Mouse (Mus musculus) kidney, adult 8-10 months (tissue): ENCODE results near the gene Oxnad1.
"Not testable (repeated sequence)": the region's sequence is repeated elsewhere in the genome, so short reads cannot be mapped to it uniquely, and the experiment has no call there.

ENCODE experiments used
- DNase-seq, 2 experiments: peaks; one replicate each; pipeline ENCODE4 v3.0.0; 2022

The Oxnad1 gene

DNA sequence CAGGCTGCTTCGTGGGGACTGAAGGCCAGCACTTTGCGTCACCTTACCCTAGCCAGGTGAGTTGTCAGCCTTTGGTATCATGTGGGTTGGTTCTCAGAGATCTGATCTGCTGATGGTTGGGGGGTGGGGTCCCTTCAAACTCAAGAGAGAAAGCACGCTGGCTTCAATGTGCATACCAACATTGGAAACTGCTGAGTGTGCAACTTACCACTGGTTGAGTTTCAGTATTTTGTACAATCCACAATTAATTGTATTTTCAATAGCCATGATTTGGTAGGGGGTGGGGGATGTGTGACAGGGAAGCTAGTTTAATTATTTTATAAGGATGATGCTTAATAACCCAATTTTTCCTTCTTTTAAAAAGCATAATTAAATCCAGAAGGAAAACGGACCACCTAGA lies 6.5 kb downstream of the Oxnad1 start:
- DNase-seq, result no peak

DNA sequence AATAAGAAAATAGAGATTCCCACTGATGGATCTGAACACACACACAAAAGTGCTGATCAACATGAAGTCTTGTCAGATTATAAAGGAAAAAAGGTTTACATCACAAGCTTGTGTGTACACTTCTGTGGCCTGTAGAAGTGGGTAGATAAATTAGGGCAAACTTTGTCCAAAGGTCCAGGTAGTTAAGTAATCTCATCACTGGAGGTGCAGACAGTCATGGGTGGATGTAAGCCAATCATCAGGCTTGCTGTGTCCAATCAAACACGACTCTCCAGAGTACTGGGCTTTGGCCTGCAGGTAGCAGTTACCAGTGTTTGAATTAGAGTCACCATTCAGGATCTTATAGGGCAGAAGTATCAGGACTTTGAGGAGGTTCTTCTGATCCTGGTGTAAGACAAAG lies 7.8 kb downstream of the Oxnad1 start:
- no peak for DNase-seq

DNA sequence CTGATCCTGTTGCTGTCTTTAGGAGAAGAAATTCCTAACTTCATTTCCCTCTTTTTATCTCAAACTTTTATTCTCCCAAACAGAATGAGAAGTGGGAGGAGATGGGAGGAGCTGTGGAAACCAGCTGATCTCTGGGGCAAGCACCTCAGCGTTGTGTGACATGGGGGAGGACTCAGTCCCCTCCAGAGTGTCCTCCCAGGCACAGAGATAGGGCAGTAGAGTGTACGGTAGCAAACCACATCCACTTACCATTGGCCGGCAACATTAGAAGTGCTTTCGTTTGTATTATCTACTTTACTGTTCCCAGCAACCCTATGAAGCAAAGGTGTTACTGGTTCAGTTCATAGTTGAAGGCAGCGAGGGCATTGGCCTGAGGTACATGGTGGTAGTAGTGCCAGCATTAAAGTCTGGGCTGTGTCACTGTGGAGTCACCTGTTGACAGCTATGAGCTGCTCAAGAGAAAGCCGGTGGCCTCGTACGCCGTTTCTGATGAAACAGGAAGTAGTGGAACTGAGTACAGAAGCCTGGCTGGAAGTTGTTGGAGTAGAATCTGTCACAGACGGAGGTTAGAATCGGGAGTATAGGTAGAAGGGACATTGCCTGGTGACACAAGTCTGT lies 8.4 kb downstream of the Oxnad1 start:
- DNase-seq, result no peak

DNA sequence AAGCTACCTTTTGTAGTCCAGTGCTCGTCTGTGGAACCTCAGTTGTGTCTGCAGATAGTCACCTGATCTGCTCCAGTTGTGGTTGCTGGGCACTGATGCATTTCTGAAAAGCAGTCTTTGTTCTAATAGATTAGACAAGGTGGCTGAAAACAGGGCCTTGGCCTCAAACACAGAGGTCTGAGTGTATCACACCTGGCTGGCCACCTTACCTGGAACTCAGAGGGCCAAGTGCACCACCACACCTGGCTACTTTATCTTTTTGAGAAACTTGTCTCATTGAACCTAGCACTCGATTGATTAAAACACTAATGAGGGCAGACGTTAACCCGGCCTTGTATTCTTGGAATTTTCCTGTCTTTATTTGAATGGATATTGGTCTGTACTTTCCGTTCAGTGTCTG lies 10.5 kb downstream of the Oxnad1 start:
- DNase-seq, result no peak

DNA sequence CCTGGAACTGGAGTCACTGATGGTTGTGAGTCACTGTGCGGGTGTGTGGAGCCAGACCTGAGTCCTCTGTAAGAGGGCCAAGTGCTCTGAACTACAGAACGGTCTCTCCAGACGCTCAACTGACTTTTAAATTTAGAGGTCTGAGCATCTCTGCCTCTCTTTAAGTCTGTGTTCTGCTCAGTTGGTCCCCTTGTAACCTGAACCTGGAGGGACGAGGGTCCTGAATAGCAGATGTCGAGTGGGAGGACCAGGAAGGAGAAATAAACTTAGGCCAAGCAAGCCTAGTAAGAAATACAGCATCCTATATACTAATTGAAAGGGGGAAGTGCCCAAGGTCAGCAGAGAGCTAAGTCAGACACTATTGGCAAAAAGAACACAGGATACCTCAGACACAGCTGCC lies 11.6 kb downstream of the Oxnad1 start:
- no peak for DNase-seq

DNA sequence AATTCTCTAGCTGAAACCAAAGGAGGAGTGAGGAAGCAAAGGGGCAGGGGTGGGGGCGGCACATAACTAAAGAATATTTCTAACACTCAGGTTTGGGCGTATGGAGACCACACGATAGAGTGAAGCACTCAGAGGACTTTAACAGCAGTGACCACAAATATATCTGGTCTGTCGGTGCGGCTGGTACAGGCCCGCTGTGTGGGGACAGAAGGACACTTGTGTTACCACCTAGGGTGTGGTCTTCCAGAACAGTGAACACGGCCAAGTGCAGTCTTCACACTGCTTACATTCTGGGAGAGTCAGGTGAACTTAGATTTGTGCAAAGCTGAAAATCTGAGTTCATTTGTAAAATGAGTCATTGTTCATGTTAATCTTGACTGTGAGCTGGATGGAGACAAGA lies 12.5 kb downstream of the Oxnad1 start:
- DNase-seq, result no peak

DNA sequence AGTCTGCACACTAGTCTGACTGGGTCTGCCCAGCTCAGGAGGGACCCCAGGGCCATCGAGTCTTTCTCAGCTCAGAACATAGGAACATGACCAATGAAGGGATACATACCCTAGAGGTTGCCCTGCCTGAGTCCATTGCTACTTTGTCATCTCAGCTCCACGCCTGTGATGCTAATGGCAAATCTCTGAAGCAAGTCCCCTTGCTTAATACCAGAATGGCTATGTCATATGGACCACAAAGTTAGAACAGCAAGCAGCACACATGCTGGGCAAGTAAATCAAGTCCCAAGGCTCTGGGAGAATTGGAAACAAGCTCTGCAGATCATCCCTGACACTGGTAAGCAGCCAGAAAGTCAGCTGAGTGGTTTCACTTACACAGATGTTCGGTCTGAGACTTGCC lies 13.8 kb downstream of the Oxnad1 start:
- no peak for DNase-seq

DNA sequence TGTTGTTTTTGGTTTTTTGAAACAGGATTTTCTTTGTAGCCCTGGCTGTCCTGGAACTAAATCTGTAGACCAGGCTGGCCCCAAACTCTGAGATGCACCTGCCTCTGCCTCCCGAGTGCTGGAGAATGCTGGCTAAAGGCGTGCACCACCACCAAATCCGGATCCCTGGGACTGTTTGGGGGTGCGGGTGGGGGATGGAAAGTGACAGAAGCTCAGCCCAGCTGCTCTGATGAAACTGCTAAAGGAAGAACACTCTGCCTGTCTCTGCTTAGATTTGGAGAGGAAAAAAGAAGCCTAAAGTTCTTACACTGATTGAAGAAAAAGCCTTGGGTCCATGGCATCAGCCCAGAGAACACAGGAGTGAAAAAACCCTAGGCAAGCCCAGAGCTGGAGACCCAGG lies 18.4 kb downstream of the Oxnad1 start:
- DNase-seq, result no peak

DNA sequence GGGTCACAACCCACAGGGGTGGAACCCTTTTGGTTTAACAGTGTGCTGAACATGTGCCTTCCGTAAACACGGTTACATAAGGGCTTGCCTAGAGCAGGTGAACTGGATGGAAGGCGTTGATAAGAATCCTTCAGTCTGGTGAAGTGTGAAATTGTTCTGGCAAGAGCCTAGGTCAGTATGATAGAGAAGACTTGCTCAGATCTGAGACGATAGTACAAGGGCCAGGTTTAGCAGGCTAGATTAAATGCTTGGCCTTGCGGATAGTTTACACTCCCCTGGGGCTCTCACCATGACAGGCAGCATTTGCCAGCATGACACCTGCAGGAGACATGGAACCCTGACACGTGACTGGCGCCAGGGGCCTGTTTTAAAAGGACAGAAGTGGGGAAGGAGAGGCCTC lies 20.5 kb downstream of the Oxnad1 start:
- peak in 1 of 2 experiments; percentile 70 for DNase-seq

DNA sequence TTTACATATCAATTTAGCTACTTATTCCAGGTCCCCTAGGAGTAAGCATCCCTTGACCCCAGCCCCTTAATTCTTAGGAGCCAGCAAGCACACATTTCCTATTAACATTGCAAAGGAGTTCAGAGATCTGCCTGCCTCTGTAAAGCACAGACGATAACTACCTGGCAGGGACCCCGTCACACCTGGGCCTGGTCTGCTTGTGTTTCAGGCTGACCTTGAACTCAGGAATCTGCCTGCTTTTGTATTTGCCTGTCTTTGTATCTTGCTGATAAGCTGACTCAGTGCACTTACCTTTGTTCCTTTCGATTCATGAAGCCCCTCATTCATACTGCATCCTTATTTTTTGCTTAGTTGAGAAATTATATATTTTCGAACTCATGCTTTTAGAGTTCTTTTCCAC lies 21.7 kb downstream of the Oxnad1 start:
- DNase-seq, result no peak

DNA sequence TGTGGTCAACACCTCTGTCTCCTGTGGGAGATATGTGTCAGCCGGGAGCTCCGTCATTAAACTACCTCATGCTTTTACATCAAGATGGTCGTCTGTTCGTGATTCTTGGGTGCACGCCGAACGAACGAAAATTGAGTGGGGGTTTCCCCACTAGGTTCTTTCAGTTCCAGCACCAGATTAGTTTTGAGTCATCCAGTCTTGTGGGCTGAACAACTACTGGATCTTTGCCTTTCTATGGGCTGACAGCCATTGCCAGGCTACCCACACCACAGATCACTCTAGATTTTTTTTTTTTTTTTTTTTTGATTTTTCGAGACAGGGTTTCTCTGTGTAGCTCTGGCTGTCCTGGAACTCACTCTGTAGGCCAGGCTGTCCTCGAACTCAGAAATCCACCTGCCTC lies 26.9 kb downstream of the Oxnad1 start:
- not testable (repeated sequence) for DNase-seq

DNA sequence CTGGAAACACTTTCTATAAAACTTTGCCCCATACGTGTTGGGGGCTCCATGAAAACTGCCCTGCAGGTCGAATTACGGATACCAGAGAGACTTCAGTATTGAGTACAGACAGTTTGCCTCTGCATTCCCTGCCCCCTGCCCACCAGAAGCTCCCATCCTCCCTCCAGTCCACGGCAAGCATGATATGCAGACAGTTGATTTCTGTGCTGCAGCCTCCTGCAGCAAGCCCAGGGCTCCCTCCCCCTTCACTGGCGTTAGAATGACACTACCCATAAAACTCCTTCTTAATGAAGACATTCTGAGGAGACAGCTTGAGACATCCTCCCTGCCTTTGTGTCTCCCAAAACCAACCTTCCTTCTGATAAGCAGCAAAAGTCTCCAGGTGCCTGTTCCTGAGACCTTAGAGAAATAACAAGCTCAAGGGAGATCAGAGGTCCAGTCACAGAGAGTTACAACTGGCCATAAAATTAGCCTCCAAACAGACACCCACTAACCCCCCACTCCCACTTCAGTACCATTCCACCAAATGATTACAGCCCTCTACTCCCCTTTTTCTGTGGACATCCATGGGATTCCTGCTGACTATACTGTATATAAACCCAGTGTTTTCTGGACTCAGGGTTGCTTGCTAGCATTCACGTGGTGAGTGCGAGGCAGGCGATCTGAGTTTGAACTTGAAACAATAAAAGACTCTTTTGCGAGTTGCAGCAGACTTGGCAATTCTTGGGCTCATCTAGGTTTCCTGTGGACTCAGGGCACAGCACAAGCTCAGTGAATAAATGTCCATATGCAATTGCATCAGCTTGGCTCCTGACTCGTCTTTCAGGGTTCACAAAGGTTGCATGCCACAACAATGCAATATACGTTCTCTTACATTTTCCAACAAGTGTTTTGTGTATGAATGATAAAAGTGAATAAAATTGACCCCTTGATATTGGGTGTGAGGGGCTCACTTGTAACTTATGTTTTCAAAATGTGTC lies 36.1 kb downstream of the Oxnad1 start:
- DNase-seq, result no peak

DNA sequence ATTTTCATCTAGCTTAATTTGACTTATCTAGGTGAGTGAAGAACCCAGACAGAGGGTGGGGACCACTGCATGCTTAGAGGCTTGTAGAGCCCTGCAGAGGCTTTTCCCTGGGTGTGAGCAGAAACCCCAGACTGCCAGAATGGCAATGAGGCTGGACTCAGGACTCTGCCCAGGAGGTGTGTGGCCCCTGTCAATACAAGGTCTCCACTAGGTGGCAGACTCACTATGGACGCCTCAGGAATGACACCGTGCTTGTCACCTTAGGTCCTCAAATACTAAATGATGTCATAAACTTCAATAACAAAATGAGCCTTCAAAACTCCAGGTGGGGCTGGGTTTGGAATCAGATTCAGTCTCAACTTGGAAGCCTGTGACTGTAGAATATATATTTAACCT lies 36.7 kb downstream of the Oxnad1 start:
- DNase-seq, result peak; percentile 24 to 59

DNA sequence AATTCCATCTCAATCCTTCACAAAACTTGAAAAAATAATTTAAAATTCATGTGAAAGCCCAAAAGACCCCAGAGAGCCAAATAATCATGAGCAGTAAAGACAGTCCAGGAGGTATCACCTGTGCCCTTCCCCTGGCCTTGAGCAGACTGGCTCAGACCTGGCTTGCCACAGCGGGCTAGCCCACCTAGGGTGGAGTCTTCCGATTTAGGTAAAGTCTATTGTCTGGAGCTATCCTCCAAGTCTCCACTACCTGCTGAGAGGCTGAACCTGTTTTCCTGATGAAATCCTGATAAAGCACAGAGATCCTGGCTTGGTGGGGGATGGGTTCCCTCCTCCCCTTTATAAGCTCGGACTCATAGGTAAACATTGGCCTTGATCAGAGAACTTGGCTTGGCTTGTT lies 39.1 kb downstream of the Oxnad1 start:
- DNase-seq, result no peak

DNA sequence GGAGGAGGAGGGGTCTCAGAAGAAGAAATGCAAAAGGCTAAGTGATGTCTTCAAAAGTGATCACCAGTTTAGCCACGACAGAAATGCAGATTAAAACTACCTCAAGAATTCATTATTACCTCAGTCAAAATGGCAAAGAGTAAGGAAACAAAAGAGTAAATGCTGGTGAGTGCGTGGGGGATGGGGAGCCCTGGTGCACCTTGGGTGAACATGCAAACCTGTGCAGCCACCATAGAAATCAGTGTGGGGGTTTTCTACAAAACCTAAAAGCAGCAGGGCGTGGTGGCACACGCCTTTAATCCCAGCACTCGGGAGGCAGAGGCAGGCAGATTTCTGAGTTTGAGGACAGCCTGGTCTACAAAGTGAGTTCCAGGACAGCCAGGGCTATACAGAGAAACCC lies 40.1 kb downstream of the Oxnad1 start:
- not testable (repeated sequence) for DNase-seq

DNA sequence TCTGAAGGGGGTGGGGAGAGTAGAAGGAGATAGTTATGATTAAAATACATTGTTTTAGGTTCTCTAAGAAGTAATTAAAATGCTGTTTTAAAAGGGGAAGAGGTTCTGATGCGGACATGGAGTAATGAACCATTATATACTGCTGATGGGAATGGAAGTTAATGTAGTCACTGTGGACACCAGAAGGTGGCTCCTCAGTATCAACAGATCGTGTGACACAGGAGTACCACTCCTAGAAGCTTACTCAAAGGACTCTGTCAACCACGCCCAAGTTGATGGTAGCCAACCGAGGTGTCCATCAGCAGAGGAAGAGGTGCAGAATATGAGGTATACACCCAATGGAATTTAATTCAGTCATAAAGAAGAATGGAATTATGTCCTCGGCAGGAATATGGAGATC lies 43.2 kb downstream of the Oxnad1 start:
- no peak for DNase-seq

DNA sequence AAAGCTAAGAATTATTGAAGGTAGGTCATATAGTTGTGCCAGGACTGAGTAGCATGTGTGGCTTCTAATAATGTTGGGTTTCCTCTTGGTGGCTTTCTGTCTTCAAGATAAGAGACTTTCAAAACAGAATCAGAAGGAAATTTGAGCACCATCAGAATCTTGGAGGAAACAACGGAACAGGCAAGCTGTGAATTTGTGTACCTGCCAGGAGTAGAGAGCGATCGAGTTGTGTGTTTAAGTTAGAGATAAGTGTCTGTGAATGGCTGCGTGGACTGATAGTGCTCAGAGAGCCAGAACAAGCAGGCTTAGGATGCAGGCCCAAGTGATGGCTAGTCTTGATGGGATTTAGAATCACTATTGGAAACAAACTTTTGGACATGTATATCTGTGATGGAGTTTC lies 46.7 kb downstream of the Oxnad1 start:
- DNase-seq, result no peak

DNA sequence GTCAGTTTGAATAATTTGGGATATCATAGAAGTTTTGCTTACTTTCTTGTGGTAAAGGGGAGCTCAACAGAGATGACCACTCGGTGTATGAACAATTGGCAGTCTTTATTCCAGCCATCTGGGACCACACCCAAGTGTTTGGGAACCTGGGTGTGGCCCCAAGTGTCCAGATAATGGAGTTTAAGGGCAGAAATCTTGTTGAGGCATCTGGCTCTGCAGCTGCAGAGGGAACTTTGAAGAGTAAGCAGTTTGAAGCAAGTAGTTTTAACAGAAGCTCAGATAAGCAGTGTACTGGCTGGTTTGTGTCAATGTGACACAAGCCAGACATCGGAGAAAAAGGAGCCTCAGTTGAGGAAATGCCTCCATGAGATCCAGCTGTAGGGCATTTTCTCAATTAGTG lies 49.1 kb downstream of the Oxnad1 start:
- no peak for DNase-seq

DNA sequence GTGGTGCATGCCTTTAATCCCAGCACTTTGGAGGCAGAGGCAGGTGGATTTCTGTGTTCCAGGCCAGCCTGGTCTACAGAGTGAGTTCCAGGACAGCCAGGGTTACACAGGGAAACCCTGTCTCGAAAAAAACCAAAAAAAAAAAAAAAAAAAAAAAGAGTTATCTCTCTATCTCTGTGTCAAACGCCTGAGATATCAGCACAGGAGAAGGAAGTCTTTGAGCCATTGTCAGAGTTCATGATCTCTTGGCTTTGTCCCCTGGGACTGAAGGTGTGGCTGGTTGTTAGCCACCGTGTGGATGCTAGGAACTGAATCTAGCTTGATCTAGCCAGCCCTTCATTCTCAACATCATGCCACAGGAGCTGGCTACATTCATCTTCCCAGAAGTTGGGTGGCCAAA lies 51.3 kb downstream of the Oxnad1 start:
- DNase-seq, result not testable (repeated sequence)

DNA sequence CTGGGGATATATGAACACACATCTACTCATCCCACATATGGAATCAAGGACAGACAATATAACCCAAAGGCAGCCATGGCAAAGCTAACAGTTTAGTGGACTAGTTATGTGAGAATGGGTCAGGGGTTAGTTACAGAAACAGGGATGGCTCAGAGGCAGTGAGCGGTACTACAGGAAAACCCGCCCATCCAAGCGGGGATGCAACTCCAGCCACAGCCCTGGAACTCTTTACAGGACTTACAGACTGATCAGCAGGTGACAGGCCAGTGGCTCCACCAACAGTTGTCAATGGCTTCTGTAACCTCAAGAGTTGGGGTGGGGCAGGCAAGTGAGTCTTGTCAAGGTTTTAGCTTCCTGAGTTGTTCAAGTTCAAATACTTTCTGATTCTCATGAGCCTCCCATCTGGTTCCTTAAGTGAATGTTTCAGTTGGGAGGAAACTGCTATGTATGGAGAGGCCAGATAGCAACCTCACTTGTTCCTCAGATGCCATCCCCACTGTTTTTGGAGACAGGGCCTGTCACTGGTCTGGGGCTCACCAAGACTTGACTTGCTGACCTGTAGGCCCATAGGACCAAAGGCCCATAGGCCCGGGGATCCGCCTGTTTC lies 55.3 kb downstream of the Oxnad1 start:
- DNase-seq, result no peak

DNA sequence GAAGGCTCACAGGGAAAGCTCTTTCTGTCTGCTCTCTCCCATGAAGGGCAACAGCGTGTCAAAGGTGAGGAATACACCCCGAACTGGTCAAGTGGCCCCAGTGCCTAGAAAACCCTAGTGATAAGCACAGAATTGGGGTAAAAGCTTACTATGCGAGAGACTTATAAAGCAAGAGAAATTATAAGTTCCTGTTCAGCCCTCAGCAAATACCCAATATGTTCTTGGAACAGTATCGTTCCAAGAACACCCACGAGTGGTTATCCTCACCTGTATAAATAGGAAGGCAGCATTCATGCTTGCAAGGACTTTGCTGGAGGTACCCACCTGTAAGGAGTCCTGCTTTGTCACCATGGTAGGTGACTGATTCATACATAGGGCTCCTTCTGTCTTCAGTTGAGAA lies 56.5 kb downstream of the Oxnad1 start, which contains the start of gene Msmb:
TSS of gene Msmb (plus strand) at position 301 of the 400 bp plus-strand sequence.
- DNase-seq, result no peak

DNA sequence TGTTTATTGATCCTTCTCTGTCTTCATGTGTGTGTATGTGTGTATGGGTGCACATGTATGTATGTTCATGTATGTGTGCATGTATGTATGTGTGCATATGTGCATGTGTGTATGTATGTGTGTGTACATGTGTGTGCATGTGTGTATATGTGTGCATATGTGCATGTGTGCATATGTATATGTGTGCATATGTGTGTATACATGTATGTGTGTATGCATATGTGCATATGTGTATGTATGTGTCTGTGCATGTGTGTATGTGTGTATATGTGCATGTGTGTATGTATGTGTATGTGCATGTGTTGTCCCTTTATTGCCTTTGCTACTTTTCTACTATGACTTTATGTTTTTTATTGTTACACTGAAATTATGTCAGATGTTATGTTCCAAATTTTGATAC lies 59.6 kb downstream of the Oxnad1 start:
- DNase-seq, result no peak

DNA sequence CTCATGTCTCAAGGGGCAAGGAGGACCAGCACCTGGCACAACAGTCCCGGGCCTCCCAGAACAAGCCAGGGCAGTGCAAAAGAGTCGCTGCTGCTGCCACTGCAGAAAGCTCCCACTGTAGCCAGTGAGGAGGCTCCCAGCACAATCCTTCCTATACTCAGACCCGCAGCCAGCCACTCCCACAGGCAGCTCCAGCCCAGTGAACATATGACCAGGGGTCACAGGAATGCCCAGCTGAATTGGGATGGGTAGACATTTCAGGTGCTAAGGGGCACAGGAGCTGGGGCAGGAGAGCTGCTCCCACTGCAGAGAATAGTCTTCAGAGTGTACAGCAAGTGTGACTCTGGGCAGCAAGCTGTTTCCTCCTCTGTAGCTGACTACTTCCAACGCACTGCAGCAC lies 60.2 kb downstream of the Oxnad1 start:
- no peak for DNase-seq
